Mouse (Mus musculus): ENCODE measurements around the gene Gpc1. TPM values are rescaled to one million over a fixed set of nuclear protein-coding genes. Genes with fewer than 3 reads are reported as not detected.
A peak's percentile ranks its signal among the peaks of the same experiment; 100 is the strongest.

The Gpc1 gene
- total and polyA plus RNA-seq, 3 experiments = 0.05 to 0.55 TPM; not detected in 1

DNA sequence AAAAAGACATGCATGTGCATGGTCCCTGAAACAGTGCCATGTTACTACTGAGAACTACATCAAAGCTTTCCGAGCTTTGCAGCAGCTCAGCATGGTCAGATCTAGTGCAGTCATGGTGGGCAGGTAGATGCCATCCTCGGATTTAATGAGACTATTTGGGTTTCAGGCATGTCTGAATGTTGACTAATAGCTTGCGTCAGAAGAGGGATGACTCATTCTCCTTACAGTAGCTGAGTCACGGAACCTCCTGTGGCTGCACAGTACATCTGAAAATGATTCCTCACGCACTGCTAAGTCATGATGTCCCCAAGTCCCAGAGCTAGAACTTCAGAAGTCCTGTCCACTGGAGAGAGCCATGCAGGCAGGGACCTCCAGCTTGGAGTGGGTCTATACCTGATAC is 31.8 kb upstream of the Gpc1 start (continued):
- TF ChIP-seq ZKSCAN1 (IDR thresholded peaks at IDR 0.05; ENCODE audit: borderline replicate concordance, low read depth, low read length) (no peak), ZC3H11A (IDR thresholded peaks at IDR 0.05; ENCODE audit: low read depth, low read length) (no peak), RAD21 (IDR thresholded peaks at IDR 0.05; ENCODE audit: low read depth, low read length) (no peak), HCFC1 (IDR thresholded peaks at IDR 0.05; ENCODE audit: low read depth, low read length) (no peak), ETS1 (conservative IDR thresholded peaks at IDR 0.05; ENCODE audit: low read depth, low read length) (peak; percentile 96), JUN (IDR thresholded peaks at IDR 0.05; ENCODE audit: insufficient read depth, low read depth, low read length) (peak; percentile 73), MYC (IDR thresholded peaks at IDR 0.05; ENCODE audit: low read depth, low read length) (no peak), USF2 (conservative IDR thresholded peaks at IDR 0.05; ENCODE audit: low read depth, low read length) (no peak), MAZ (IDR thresholded peaks at IDR 0.05; ENCODE audit: low read depth, low read length) (no peak), MEF2A (IDR thresholded peaks at IDR 0.05; ENCODE audit: borderline replicate concordance, low read depth, low read length) (0 out of 2 replicates have a peak, but pooled peaks have one; percentile 8)

DNA sequence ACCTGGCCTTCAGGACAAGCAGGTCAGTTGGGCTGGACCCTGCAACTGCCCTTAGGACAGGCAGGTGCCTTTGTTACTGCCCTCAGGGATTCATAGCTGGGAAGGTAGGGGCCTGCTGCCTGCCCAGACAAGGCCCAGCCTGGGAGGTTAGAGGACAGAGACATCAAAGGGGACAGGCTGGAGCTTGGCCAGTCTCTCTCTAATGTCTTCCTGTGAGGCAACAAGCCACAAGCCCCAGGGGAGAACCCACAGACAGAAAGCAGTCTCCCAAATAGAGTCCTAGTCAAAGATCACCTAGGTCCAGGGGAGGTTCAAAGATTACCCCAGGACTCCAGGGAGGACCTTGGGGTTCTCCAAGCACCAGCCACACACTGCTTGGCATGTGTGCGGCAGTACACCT is 29.1 kb upstream of the Gpc1 start:
- Histone ChIP-seq H3K4me3 (replicated peaks in 1 of 3; ENCODE audit: low read depth in 2 of 3, low read length in 2 of 3, poor library complexity in 1 of 3) (no peak overlapping the region), H3K27ac (ENCODE audit: insufficient read depth, low read depth) (no peak overlapping the region), H3K36me3 (replicated peaks in 1 of 2; ENCODE audit: control insufficient read depth in 1 of 2, insufficient read depth in 1 of 2, low read length in 1 of 2) (no peaks in the 10 kb centered on the region), H3K4me1 (ENCODE audit: control insufficient read depth in 1 of 2, insufficient read depth in 2 of 2) (peaks cover 42 to 53% of the 10 kb centered on the region in 2 experiments), H3K4me2 (ENCODE audit: insufficient read depth, low read depth, poor library complexity, severe bottlenecking) (no peak overlapping the region), H3K9ac (ENCODE audit: insufficient read depth, low read depth) (no peak overlapping the region), H3K9me3 (replicated peaks; ENCODE audit: low read length) (no peaks in the 10 kb centered on the region), H3K27me3 (replicated peaks) (peaks cover 28% of the 10 kb centered on the region), H3K79me2 (replicated peaks; ENCODE audit: control insufficient read depth, extremely low read depth, insufficient read depth, poor library complexity, severe bottlenecking) (no peaks in the 10 kb centered on the region)
- no peak for DNase-seq (ENCODE audit: extremely low read depth)
- dilution Hi-C loops (cut with MboI; ENCODE audit: extremely low pct_ligation_motif_present, extremely low pct_unique_long_range_greater_than_20kb, low sequenced_read_pairs) = no loop called here
- in situ Hi-C loops (cut with MboI; ENCODE audit: low pct_ligation_motif_present, low pct_unique_long_range_greater_than_20kb, low sequenced_read_pairs) = no loop called here
- TF ChIP-seq IRF4 (IDR thresholded peaks at IDR 0.05; ENCODE audit: low read depth, low read length) = peak; percentile 35; the same call in 1 of the 2 replicates
- TF ChIP-seq RAD21 (IDR thresholded peaks at IDR 0.05; ENCODE audit: low read depth, low read length) = no peak

DNA sequence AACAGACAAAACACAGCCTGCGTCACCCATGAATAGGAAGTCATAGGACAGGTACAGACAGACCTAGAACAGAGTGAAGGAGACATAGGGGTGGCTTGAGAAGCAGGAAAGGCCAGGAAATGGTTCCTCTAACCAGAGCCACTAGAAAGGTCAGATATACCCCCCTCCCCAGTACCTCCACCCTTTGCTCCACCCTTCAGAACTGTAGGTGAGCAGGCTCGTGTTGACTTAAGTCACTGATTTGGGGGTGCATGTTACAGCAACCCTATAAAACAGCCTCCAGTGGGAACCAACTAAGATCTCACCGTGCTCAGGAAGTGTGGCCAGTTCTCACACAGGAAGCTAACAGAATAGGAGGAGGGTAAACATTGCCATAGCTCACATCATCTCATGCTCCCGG is 28.1 kb upstream of the Gpc1 start:
- Histone ChIP-seq H3K27me3 (replicated peaks) (peaks cover 35% of the 10 kb centered on the region), H3K36me3 (replicated peaks in 1 of 2; ENCODE audit: control insufficient read depth in 1 of 2, insufficient read depth in 1 of 2, low read length in 1 of 2) (no peaks in the 10 kb centered on the region), H3K27ac (ENCODE audit: insufficient read depth, low read depth) (no peak overlapping the region), H3K4me1 (ENCODE audit: control insufficient read depth in 1 of 2, insufficient read depth in 2 of 2) (peaks cover 39 to 50% of the 10 kb centered on the region in 2 experiments), H3K9me3 (replicated peaks; ENCODE audit: low read length) (no peaks in the 10 kb centered on the region), H3K9ac (ENCODE audit: insufficient read depth, low read depth) (no peak overlapping the region), H3K79me2 (replicated peaks; ENCODE audit: control insufficient read depth, extremely low read depth, insufficient read depth, poor library complexity, severe bottlenecking) (no peaks in the 10 kb centered on the region), H3K4me2 (ENCODE audit: insufficient read depth, low read depth, poor library complexity, severe bottlenecking) (no peak overlapping the region), H3K4me3 (replicated peaks in 1 of 3; ENCODE audit: low read depth in 2 of 3, low read length in 2 of 3, poor library complexity in 1 of 3) (no peak overlapping the region)
- no peak for DNase-seq (ENCODE audit: extremely low read depth)
- dilution Hi-C loops (cut with MboI; ENCODE audit: extremely low pct_ligation_motif_present, extremely low pct_unique_long_range_greater_than_20kb, low sequenced_read_pairs) = no loop called here
- in situ Hi-C loops (cut with MboI; ENCODE audit: low pct_ligation_motif_present, low pct_unique_long_range_greater_than_20kb, low sequenced_read_pairs) = no loop called here
- TF ChIP-seq KAT2A (IDR thresholded peaks at IDR 0.05; ENCODE audit: insufficient replicate concordance, low read length) (no peak), ZKSCAN1 (IDR thresholded peaks at IDR 0.05; ENCODE audit: borderline replicate concordance, low read depth, low read length) (no peak), JUND (conservative IDR thresholded peaks at IDR 0.05; ENCODE audit: low read depth, low read length) (no peak), NELFE (IDR thresholded peaks at IDR 0.05; ENCODE audit: low read depth, low read length) (no peak), EP300 (IDR thresholded peaks at IDR 0.05; ENCODE audit: low read length) (no peak), ETS1 (conservative IDR thresholded peaks at IDR 0.05; ENCODE audit: low read depth, low read length) (no peak), MXI1 (IDR thresholded peaks at IDR 0.05; ENCODE audit: low read depth, low read length) (no peak)

All from CH12.LX (cell line).